Mouse (Mus musculus): Measurements from ENCODE around the gene Lpp. TPM values are rescaled to one million over a fixed set of nuclear protein-coding genes. Genes with fewer than 3 reads are reported as not detected.

The Lpp gene
- total and polyA plus RNA-seq, 3 experiments: not detected

GRCm38 (mm10) chr16:24474781-24475180, 81.5 kb downstream of the Lpp start:
- Histone ChIP-seq H3K27ac (ENCODE audit: control insufficient read depth, low read depth, low read length) (no peak overlapping the region), H3K36me3 (ENCODE audit: control insufficient read depth in 1 of 2, insufficient read depth in 2 of 2, low read length in 2 of 2) (no peaks in the 10 kb centered on the region), H3K9ac (ENCODE audit: control insufficient read depth, low read depth, low read length, poor library complexity, severe bottlenecking) (no peak overlapping the region), H3K4me3 (ENCODE audit: control insufficient read depth in 1 of 2, insufficient read depth in 1 of 2, low read depth in 2 of 2, low read length in 2 of 2) (no peak overlapping the region), H3K9me3 (replicated peaks; ENCODE audit: insufficient read depth, low read length) (no peaks in the 10 kb centered on the region), H3K4me1 (ENCODE audit: control insufficient read depth in 1 of 2, insufficient read depth in 2 of 2, low read length in 2 of 2) (no peaks in the 10 kb centered on the region), H3K27me3 (ENCODE audit: control insufficient read depth in 1 of 2, insufficient read depth in 2 of 2, low read length in 2 of 2) (no peaks in the 10 kb centered on the region), H3K79me2 (ENCODE audit: control insufficient read depth, insufficient read depth, low read length, poor library complexity) (no peaks in the 10 kb centered on the region)
- TF ChIP-seq MAX (IDR thresholded peaks at IDR 0.05; ENCODE audit: low read length) (no peak), CHD1 (IDR thresholded peaks at IDR 0.05; ENCODE audit: low read depth, low read length) (no peak), E2F4 (IDR thresholded peaks at IDR 0.05; ENCODE audit: borderline replicate concordance, low read depth, low read length) (no peak), MYC (IDR thresholded peaks at IDR 0.05; ENCODE audit: low read depth, low read length) (no peak), USF2 (IDR thresholded peaks at IDR 0.05; ENCODE audit: borderline replicate concordance in 1 of 2, insufficient read depth in 1 of 2, low read depth in 1 of 2, low read length in 2 of 2) (no peak), MXI1 (IDR thresholded peaks at IDR 0.05; ENCODE audit: low read depth, low read length) (no peak), POLR2AphosphoS5 (IDR thresholded peaks at IDR 0.05; ENCODE audit: borderline replicate concordance, low read depth, low read length) (no peak), JUND (IDR thresholded peaks at IDR 0.05; ENCODE audit: low read depth, low read length) (no peak), POLR2AphosphoS2 (IDR thresholded peaks at IDR 0.05; ENCODE audit: low read length) (no peak), NRF1 (IDR thresholded peaks at IDR 0.05; ENCODE audit: insufficient read depth, low read depth, low read length, poor library complexity, severe bottlenecking) (no peak), TBP (IDR thresholded peaks at IDR 0.05; ENCODE audit: low read depth, low read length) (no peak), GABPA (IDR thresholded peaks at IDR 0.05; ENCODE audit: low read depth, low read length) (no peak), SIN3A (IDR thresholded peaks at IDR 0.05; ENCODE audit: low read length) (no peak), USF1 (IDR thresholded peaks at IDR 0.05; ENCODE audit: low read depth, low read length) (no peak)
- no peak for DNase-seq (ENCODE audit: low read depth, low spot score)

- Histone ChIP-seq H3K27ac (ENCODE audit: control insufficient read depth, low read depth, low read length) (no peak overlapping the region), H3K79me2 (ENCODE audit: control insufficient read depth, insufficient read depth, low read length, poor library complexity) (no peaks in the 10 kb centered on the region), H3K4me1 (ENCODE audit: control insufficient read depth in 1 of 2, insufficient read depth in 2 of 2, low read length in 2 of 2) (no peaks in the 10 kb centered on the region), H3K36me3 (ENCODE audit: control insufficient read depth in 1 of 2, insufficient read depth in 2 of 2, low read length in 2 of 2) (no peaks in the 10 kb centered on the region), H3K9ac (ENCODE audit: control insufficient read depth, low read depth, low read length, poor library complexity, severe bottlenecking) (no peak overlapping the region), H3K9me3 (replicated peaks; ENCODE audit: insufficient read depth, low read length) (no peaks in the 10 kb centered on the region), H3K4me3 (ENCODE audit: control insufficient read depth in 1 of 2, insufficient read depth in 1 of 2, low read depth in 2 of 2, low read length in 2 of 2) (no peak overlapping the region), H3K27me3 (ENCODE audit: control insufficient read depth in 1 of 2, insufficient read depth in 2 of 2, low read length in 2 of 2) (no peaks in the 10 kb centered on the region)
- TF ChIP-seq KAT2A (conservative IDR thresholded peaks at IDR 0.05; ENCODE audit: low read depth, low read length) (no peak), CHD2 (IDR thresholded peaks at IDR 0.05; ENCODE audit: low read length) (no peak), EP300 (IDR thresholded peaks at IDR 0.05; ENCODE audit: low read depth in 1 of 2, low read length in 2 of 2) (no peak), ELF1 (IDR thresholded peaks at IDR 0.05; ENCODE audit: low read depth, low read length) (no peak), MEF2A (IDR thresholded peaks at IDR 0.05; ENCODE audit: extremely low read depth, insufficient replicate concordance, low read depth, low read length, poor library complexity, severe bottlenecking) (no peak), NRF1 (IDR thresholded peaks at IDR 0.05; ENCODE audit: insufficient read depth, low read depth, low read length, poor library complexity, severe bottlenecking) (no peak), ZKSCAN1 (IDR thresholded peaks at IDR 0.05; ENCODE audit: low read depth, low read length) (no peak), RAD21 (IDR thresholded peaks at IDR 0.05; ENCODE audit: low read depth, low read length) (no peak), POLR2AphosphoS5 (IDR thresholded peaks at IDR 0.05; ENCODE audit: borderline replicate concordance, low read depth, low read length) (no peak), TCF12 (IDR thresholded peaks at IDR 0.05; ENCODE audit: low read depth, low read length) (no peak), SMC3 (IDR thresholded peaks at IDR 0.05; ENCODE audit: low read depth, low read length) (no peak), BHLHE40 (IDR thresholded peaks at IDR 0.05; ENCODE audit: borderline replicate concordance, low read depth, low read length) (no peak), JUND (IDR thresholded peaks at IDR 0.05; ENCODE audit: low read depth, low read length) (no peak)
- DNase-seq (ENCODE audit: low read depth, low spot score): no peak
Observed at GRCm38 (mm10) chr16:24475305-24475947, 82.1 kb downstream of the Lpp start.
